Mouse (Mus musculus) lung, postnatal 10 days (tissue): ENCODE results near the gene Rassf5.
A peak's percentile ranks its signal among the peaks of the same experiment; 100 is the strongest.

Experiments used
- DNase-seq: peaks from one replicate; pipeline ENCODE4 v3.0.0; 2021

Gene Rassf5

DNA sequence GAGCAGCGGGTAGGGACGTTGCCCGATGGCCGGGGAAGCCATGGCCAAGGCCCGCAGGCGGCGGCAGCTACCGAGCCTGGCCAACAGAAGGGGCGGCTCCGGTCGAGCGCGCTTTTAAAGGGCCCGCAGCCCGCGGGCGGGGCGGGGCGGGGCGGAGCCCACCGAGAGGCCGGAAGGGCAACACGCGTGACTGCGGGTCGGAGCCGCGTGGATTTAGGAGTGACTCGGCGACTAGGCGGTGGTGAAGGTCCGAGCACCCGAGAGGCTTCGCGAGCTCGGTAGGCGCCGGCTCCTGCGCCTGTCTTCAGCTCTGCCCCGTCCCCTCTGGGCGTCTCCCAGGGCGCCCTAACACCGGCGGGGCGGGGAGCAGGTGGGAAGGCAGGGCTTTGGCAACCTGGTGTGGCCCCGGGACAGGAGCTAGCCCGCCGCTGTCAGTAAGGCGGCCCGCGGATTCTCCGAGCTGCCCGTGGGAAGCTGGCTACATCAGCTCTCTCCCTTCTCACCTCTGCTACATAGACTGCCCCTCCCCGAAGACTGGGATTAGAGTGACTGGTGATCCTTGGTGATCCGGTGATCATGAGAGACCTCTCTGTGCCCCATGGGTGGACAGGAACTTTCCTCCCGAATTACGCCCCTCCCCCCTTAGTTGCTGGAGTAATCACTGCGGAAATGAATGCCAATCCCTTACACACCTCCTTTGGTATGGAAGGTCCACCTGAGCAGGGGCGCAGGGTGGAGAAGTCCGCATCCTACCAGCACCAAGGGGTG is at the start of gene Rassf5:
TSS of gene Rassf5 (minus strand) at position 170 of the 768 bp plus-strand sequence.
- DNase-seq: peak; percentile 84

- no peak for DNase-seq
Observed at GRCm38 (mm10) chr1:131293922-131294250, 48.8 kb upstream of the Rassf5 start.

DNA sequence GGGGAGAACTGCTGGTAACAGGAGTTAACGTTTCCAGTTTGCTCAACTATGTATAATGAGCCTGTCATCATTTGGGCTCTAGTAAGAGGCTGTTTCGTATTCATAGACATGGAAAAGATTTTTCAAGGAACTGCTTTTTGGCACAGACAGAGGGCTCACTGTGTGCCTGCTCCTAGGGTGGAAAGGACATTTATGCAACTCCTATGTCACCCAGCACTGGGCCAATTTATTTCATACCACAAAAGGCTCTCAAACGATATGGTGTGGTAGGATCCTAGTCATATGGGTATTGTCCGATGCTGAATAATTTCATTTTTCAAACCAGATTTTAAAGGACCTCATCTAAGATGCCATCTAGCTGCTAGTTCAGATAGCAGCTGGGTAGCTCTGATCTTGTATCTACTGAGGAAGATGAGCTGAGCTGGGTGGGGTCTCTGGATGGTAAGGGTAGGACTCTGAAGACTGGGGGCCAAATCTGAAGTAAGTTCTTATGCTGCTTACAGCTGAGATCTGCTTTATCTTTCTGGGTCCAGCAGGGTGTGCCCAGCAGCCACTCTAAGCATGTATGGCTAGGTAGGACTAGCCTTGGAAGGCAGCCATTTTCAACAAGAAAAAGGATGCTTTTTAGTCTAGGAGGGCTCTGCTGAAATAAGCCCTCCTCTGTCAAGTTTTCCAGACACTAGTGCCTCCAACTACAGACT is 48.3 kb upstream of the Rassf5 start:
- no peak for DNase-seq

DNA sequence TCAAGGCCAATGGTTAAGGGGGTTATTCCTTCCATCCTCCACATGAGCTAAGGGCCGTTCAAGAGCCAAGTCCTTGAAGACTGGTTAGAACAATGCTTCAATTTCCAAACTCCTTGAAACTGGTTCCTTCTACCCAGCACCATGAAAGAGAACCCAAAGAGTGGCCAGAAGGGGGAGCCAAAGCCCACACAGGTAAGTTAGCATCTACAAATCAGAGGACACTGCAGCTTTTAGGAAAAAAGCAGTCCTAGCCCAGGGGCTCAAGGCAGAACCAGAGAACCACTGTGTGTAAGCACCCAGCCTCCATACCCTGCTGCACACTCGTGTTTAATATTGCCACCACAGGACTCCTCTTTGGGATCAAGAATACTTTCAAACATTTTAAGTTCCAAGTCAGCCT is 45.6 kb upstream of the Rassf5 start:
- DNase-seq: peak; percentile 77

GRCm38 (mm10) chr1:131288938-131289337 is 43.9 kb upstream of the Rassf5 start:
- no peak for DNase-seq

- DNase-seq: no peak
Observed at GRCm38 (mm10) chr1:131287267-131287666, 42.2 kb upstream of the Rassf5 start.

GRCm38 (mm10) chr1:131286803-131287202 is 41.7 kb upstream of the Rassf5 start:
- DNase-seq: peak; percentile 29

- DNase-seq: no peak
Observed at GRCm38 (mm10) chr1:131284616-131285015, 39.6 kb upstream of the Rassf5 start.

DNA sequence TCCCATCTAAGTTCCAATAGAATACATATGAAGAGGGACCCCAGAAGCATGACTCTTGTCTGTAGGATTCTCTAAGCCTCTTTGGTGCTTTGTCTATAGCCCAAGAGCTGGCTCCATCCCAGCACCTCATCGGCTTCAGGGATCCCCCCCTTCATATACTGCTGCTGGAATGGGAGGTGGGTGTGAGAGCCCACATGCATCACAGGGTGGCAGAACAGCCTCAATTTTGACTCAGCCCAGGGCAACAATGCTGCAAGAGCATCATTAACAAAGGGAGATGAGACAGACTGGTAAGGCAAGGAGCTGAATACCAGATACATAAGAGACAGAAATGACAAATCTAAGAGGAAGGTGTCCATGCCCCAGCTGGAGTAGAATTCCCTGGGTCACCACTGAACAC is 39.1 kb upstream of the Rassf5 start:
- DNase-seq: no peak

- DNase-seq: no peak
Observed at GRCm38 (mm10) chr1:131281731-131282130, 36.7 kb upstream of the Rassf5 start.

- DNase-seq: no peak
Observed at GRCm38 (mm10) chr1:131280280-131280679, 35.2 kb upstream of the Rassf5 start.

DNA sequence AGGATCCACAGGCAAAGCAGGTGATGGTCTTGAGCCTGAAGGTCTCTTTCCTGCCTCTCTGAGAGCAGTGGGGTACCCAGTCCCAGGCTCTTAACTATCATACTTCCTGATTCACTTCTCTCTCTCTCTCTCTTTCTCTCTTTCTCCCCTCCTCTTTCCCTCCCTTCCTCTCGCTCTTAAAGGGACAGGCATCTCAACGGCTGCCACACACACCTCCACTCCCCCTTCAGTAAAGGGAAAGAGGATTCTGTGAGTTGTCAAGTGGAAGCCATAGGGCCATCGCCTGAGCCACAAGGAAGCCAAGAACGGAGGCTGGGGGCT is 34.4 kb upstream of the Rassf5 start, which contains the start of gene Ikbke:
TSS of gene Ikbke (minus strand) at position 151 of the 321 bp plus-strand sequence.
- no peak for DNase-seq

DNA sequence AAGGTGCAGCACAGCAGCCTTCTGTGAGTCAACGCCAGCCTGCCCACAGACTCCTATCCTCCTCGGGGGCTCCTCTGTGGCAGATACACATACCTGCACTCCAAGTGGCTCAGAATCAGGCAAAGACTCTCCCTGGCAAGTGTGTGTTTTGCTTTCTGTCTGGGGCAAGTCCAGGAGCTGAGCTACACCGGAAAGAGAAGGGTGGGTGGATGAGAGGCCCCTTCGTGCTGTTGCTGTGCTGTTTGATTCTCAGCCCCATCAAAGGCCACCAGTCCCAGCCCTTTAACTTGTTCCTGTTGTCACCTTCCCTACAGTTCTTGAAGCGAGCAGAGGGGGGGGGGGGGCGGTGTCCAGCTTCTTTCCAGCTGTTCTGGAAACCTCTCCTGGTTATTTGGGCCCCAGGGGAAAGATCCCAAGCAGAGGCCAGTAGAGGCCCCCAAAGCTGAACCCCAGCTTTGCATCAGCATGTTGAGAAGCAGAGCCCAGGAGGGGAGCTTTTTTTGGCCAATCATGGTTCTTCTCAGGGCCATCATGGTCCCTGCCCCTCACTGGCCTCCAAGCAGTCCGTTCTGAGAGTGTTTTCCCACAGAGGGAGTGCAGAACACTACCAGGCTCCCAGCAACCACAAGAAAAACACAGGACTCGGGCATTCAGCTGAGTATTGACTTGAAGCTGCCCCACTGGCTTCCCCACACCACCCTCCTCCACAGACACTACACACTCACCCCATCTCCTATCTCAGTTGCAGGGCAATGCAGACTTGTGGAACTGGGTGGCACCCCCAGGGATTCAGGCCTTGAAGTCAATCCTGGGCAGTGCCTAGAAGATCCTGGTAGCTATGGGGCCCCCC is 33.8 kb upstream of the Rassf5 start:
- no peak for DNase-seq

DNA sequence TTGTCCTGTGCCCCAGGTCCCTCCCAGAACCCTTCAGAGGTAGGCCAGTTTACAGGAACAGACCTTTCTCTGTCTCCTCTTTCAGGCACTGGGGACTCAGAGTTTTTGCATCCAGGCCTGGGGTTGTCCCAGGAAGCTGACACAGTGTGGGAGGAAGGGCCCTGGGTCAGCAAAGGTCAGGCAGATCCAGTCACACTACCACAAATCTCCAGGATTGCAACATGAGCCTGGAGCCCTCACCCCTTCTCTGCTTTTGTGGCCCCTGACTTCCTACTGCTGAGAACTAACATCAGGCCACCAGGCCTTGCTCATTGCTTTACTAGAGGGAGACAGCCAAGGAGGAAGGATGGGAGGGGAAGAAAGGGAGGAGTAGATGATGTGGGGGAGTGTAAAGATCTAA is 31.8 kb upstream of the Rassf5 start:
- no peak for DNase-seq

DNA sequence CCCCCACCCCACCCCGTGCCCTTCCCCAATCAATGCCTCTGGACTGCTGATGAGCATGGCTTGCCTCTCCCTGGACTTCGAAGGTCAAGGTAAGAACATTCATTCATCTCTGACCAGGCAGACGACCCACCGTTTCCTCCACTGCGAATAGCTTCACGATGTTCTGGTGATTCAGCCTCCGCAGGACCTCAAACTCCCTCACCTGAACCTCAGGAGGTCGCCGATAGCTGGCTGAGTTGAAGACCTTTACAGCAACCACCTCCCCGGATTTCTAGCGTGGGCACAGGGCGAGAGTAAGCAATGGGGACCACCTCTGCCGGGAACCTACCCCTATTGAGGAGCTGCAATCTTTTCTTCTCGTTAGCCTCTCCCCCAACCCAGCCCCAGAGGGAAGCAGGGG is 30.5 kb upstream of the Rassf5 start:
- DNase-seq: no peak

- DNase-seq: no peak
Observed at GRCm38 (mm10) chr1:131274725-131275539, 29.9 kb upstream of the Rassf5 start.

- DNase-seq: peak; percentile 81
Observed at GRCm38 (mm10) chr1:131269797-131270578, 24.9 kb upstream of the Rassf5 start.

DNA sequence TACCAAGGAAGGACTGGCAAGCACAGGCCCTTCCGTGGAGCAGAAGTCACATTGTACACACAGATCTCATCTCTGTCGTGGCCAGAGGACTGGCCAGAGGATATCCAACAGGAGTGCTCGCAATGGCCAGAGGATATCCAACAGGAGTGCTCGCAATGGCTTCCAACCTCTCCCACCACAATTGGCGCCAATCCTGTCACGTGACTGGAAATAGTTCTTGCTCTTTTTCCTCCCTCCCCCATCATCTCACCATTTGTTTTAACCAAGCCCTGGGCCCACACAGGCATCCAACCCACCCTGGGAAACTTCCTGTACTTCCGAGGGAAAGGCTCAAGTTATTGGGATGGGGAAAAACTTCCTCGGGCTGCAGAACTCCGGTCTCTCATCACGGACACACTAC is 23.7 kb upstream of the Rassf5 start:
- DNase-seq: no peak

DNA sequence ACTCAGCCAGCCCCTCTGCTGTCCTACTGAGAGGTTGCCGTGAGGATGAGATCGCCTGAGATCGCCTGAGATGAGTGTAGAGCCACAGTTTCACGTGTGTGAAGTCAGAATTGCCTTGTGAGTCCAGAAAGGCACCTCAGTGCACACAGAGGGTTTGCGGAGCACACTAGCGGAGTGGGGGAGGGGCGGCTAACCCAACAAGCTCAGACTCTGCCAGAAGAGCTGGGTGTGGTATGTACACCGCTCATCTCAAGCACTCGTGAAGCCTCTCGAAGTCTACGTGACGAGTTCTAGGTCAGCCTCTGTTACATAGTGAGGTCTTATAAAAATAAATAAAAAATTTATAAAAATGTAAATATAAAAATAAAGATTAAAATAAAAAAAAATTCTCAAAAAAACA is 18.8 kb upstream of the Rassf5 start:
- DNase-seq: no peak

DNA sequence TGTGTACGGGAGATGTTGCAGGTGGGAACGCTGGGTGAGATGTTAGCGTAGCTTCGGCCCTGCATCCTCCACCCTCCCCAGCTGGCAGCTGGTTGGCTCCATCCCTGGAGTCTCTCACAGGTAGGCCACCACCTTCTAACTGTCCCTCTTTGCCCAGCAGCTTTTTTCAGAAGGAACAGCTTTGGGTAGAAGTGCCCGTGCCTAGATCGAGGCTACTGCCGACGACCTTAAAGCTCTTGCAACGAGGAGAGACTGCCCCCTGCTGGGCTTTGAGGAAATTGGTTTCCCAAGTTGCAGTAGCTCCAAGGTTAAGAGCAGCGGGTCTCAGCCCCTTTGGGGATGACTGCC is 15.2 kb upstream of the Rassf5 start:
- peak; percentile 80 for DNase-seq

DNA sequence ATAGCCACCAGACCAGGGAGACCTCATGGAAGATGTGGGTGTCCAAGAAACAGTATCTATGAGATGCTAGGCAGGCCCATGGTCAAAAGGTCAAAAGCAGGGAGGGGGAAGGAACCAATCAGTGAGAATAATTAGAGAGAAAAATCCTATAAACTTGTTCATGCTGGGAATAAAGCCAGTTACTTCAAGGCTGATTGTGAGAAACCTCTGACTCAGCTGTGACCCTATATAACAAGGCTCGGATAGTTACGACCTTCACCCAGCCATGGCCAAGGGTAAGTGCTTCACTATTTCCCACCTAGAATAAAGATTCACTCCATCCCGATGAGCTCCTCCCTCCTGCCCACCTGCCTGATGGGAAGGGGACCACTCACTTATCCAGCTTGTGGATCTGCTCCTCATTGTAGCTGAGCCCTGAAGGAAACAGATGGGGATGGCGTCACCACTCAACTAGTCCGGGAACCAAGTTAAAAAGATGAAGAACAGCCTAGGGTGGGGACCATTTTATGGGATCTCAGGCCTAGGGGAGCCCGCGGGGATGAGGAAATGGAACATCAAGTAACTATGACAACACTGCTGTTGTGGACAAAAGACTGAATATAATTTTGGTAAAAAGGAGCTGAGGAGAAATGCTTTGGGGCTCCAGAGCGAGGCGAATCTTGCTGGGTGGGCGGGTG is 14.7 kb upstream of the Rassf5 start:
- no peak for DNase-seq

- DNase-seq: no peak
Observed at GRCm38 (mm10) chr1:131257288-131257687, 12.2 kb upstream of the Rassf5 start.
